Mouse (Mus musculus): ENCODE data around the gene Zmym4. TPM values are rescaled to one million over a fixed set of nuclear protein-coding genes. Genes with fewer than 3 reads are reported as not detected.
"Not testable (repeated sequence)": the region's sequence is repeated elsewhere in the genome, so short reads cannot be mapped to it uniquely, and the experiment has no call there.

The Zmym4 gene
- total and polyA plus RNA-seq, 3 experiments = 14.9 to 71.1 (median 23.6) TPM

- Histone ChIP-seq H3K79me2 (ENCODE audit: control insufficient read depth, insufficient read depth, low read length, poor library complexity) (peaks cover 3% of the 10 kb centered on the region), H3K9ac (ENCODE audit: control insufficient read depth, low read depth, low read length, poor library complexity, severe bottlenecking) (no peak overlapping the region), H3K27ac (ENCODE audit: control insufficient read depth, low read depth, low read length) (no peak overlapping the region), H3K36me3 (ENCODE audit: control insufficient read depth in 1 of 2, insufficient read depth in 2 of 2, low read length in 2 of 2) (peaks cover 0 to 2% of the 10 kb centered on the region in 2 experiments; a peak in 2 of 4 replicates), H3K4me3 (ENCODE audit: control insufficient read depth in 1 of 2, insufficient read depth in 1 of 2, low read depth in 2 of 2, low read length in 2 of 2) (no peak overlapping the region), H3K9me3 (replicated peaks; ENCODE audit: insufficient read depth, low read length) (no peaks in the 10 kb centered on the region), H3K4me1 (ENCODE audit: control insufficient read depth in 1 of 2, insufficient read depth in 2 of 2, low read length in 2 of 2) (no peaks in the 10 kb centered on the region), H3K27me3 (ENCODE audit: control insufficient read depth in 1 of 2, insufficient read depth in 2 of 2, low read length in 2 of 2) (no peaks in the 10 kb centered on the region)
- TF ChIP-seq CTCF (IDR thresholded peaks at IDR 0.05 in 2 of 3, conservative IDR thresholded peaks at IDR 0.05 in 1 of 3; ENCODE audit: control insufficient read depth in 1 of 3, insufficient read depth in 1 of 3, low read depth in 2 of 3, low read length in 3 of 3, poor library complexity in 1 of 3, severe bottlenecking in 1 of 3) = no peak
- no peak for TF ChIP-seq POLR2AphosphoS5 (IDR thresholded peaks at IDR 0.05; ENCODE audit: borderline replicate concordance, low read depth, low read length)
- no peak for TF ChIP-seq TCF12 (IDR thresholded peaks at IDR 0.05; ENCODE audit: low read depth, low read length)
- no peak for TF ChIP-seq ZMIZ1 (IDR thresholded peaks at IDR 0.05; ENCODE audit: low read depth, low read length)
- TF ChIP-seq SIN3A (IDR thresholded peaks at IDR 0.05; ENCODE audit: low read length) = no peak
- TF ChIP-seq MAX (IDR thresholded peaks at IDR 0.05; ENCODE audit: low read length) = no peak
- TF ChIP-seq GATA1 (IDR thresholded peaks at IDR 0.05; ENCODE audit: low read depth, low read length) = no peak
- no peak for TF ChIP-seq ZC3H11A (IDR thresholded peaks at IDR 0.05; ENCODE audit: low read depth, low read length)
- no peak for TF ChIP-seq MXI1 (IDR thresholded peaks at IDR 0.05; ENCODE audit: low read depth, low read length)
- TF ChIP-seq SMC3 (IDR thresholded peaks at IDR 0.05; ENCODE audit: low read depth, low read length) = no peak
- no peak for TF ChIP-seq CHD1 (IDR thresholded peaks at IDR 0.05; ENCODE audit: low read depth, low read length)
- TF ChIP-seq NELFE (IDR thresholded peaks at IDR 0.05; ENCODE audit: low read depth, low read length) = no peak
- no peak for TF ChIP-seq BHLHE40 (IDR thresholded peaks at IDR 0.05; ENCODE audit: borderline replicate concordance, low read depth, low read length)
- DNase-seq (ENCODE audit: low read depth, low spot score) = no peak
Observed at GRCm38 (mm10) chr4:127016366-127016765, 48.4 kb upstream of the Zmym4 start.

GRCm38 (mm10) chr4:127015294-127015993, 47.5 kb upstream of the Zmym4 start:
- H3K27ac ChIP-seq (ENCODE audit: control insufficient read depth, low read depth, low read length); H3K79me2 ChIP-seq (ENCODE audit: control insufficient read depth, insufficient read depth, low read length, poor library complexity); H3K4me1 ChIP-seq (ENCODE audit: control insufficient read depth in 1 of 2, insufficient read depth in 2 of 2, low read length in 2 of 2); H3K9ac ChIP-seq (ENCODE audit: control insufficient read depth, low read depth, low read length, poor library complexity, severe bottlenecking); H3K27me3 ChIP-seq (ENCODE audit: control insufficient read depth in 1 of 2, insufficient read depth in 2 of 2, low read length in 2 of 2); H3K9me3 ChIP-seq (replicated peaks; ENCODE audit: insufficient read depth, low read length); H3K4me3 ChIP-seq (ENCODE audit: control insufficient read depth in 1 of 2, insufficient read depth in 1 of 2, low read depth in 2 of 2, low read length in 2 of 2); H3K36me3 ChIP-seq (ENCODE audit: control insufficient read depth in 1 of 2, insufficient read depth in 2 of 2, low read length in 2 of 2): not testable (repeated sequence)
- DNase-seq (ENCODE audit: low read depth, low spot score) = peak; percentile 83
- TF ChIP-seq RAD21 (IDR thresholded peaks at IDR 0.05; ENCODE audit: low read depth, low read length) (peak; percentile 42), SMC3 (IDR thresholded peaks at IDR 0.05; ENCODE audit: low read depth, low read length) (peak; percentile 65), CTCF (IDR thresholded peaks at IDR 0.05 in 2 of 3, conservative IDR thresholded peaks at IDR 0.05 in 1 of 3; ENCODE audit: control insufficient read depth in 1 of 3, insufficient read depth in 1 of 3, low read depth in 2 of 3, low read length in 3 of 3, poor library complexity in 1 of 3, severe bottlenecking in 1 of 3) (peak; percentile 71 to 87 (median 78)), ELF1 (IDR thresholded peaks at IDR 0.05; ENCODE audit: low read depth, low read length) (peak; percentile 43; the same call in 1 of the 2 replicates), ZC3H11A (IDR thresholded peaks at IDR 0.05; ENCODE audit: low read depth, low read length) (0 out of 2 replicates have a peak, but pooled peaks have one; percentile 2)
